Mouse (Mus musculus): ENCODE measurements at regions not wholly inside any gene's neighbourhood (a gene's known extent, or its start where the extent isn't known, plus 50 kb on each side); places are given as distances from the start of the nearest gene placed in this dataset.
"Not testable (repeated sequence)": the region's sequence is repeated elsewhere in the genome, so short reads cannot be mapped to it uniquely, and the experiment has no call there.

- no peak overlapping the region for H3K27ac ChIP-seq (replicated peaks; ENCODE audit: low read depth, low read length)
- H3K9me3 ChIP-seq (ENCODE audit: control insufficient read depth, low read length): peaks cover 4% of the 10 kb centered on the region; the same call in 1 of the 2 replicates
- no peak for DNase-seq (ENCODE audit: low spot score)
- H3K4me2 ChIP-seq (ENCODE audit: low read depth, low read length): no peak overlapping the region
- no peaks in the 10 kb centered on the region for H3K27me3 ChIP-seq (replicated peaks; ENCODE audit: control insufficient read depth, insufficient read depth, low read length)
- WGBS: 89% methylated on average over 25 of the region's 25 CpGs
- ATAC-seq (ENCODE audit: low read depth): no peak
- H3K4me1 ChIP-seq (ENCODE audit: control insufficient read depth, insufficient read depth, low read length): peaks cover 16% of the 10 kb centered on the region; the same call in 1 of the 2 replicates
- no peak overlapping the region for H3K4me3 ChIP-seq (ENCODE audit: low read depth, low read length)
- H3K9ac ChIP-seq (ENCODE audit: low read depth, low read length): no peak overlapping the region
- H3K36me3 ChIP-seq (ENCODE audit: control insufficient read depth, insufficient read depth, low read length): no peaks in the 10 kb centered on the region
Measured at GRCm38 (mm10) chr13:111871672-111872410, 63.0 kb upstream of the Map3k1 start.

- no peak for DNase-seq (ENCODE audit: low spot score)
- H3K4me1 ChIP-seq (ENCODE audit: control insufficient read depth, insufficient read depth, low read length): no peaks in the 10 kb centered on the region
- no peak overlapping the region for H3K4me2 ChIP-seq (ENCODE audit: low read depth, low read length)
- no peaks in the 10 kb centered on the region for H3K36me3 ChIP-seq (ENCODE audit: control insufficient read depth, insufficient read depth, low read length)
- H3K4me3 ChIP-seq (ENCODE audit: low read depth, low read length): no peak overlapping the region
- H3K27ac ChIP-seq (replicated peaks; ENCODE audit: low read depth, low read length): no peak overlapping the region
- no peaks in the 10 kb centered on the region for H3K27me3 ChIP-seq (replicated peaks; ENCODE audit: control insufficient read depth, insufficient read depth, low read length)
- 81% methylated on average over 3 of the region's 3 CpGs for WGBS
- ATAC-seq (ENCODE audit: low read depth): no peak
- peaks cover 4% of the 10 kb centered on the region; the same call in 1 of the 2 replicates for H3K9me3 ChIP-seq (ENCODE audit: control insufficient read depth, low read length)
- no peak overlapping the region for H3K9ac ChIP-seq (ENCODE audit: low read depth, low read length)
Measured at GRCm38 (mm10) chr13:111874330-111874729, 65.5 kb upstream of the Map3k1 start.

GRCm38 (mm10) chr13:111876404-111876803 lies 67.6 kb upstream of the Map3k1 start:
- H3K27me3 ChIP-seq (replicated peaks; ENCODE audit: control insufficient read depth, insufficient read depth, low read length): no peaks in the 10 kb centered on the region
- H3K4me2 ChIP-seq (ENCODE audit: low read depth, low read length): no peak overlapping the region
- H3K36me3 ChIP-seq (ENCODE audit: control insufficient read depth, insufficient read depth, low read length): no peaks in the 10 kb centered on the region
- no peak overlapping the region for H3K9ac ChIP-seq (ENCODE audit: low read depth, low read length)
- WGBS: 71% methylated on average over 3 of the region's 3 CpGs
- no peak overlapping the region for H3K27ac ChIP-seq (replicated peaks; ENCODE audit: low read depth, low read length)
- H3K4me1 ChIP-seq (ENCODE audit: control insufficient read depth, insufficient read depth, low read length): no peaks in the 10 kb centered on the region
- H3K4me3 ChIP-seq (ENCODE audit: low read depth, low read length): no peak overlapping the region
- H3K9me3 ChIP-seq (ENCODE audit: control insufficient read depth, low read length): peaks cover 4% of the 10 kb centered on the region; the same call in 1 of the 2 replicates
- ATAC-seq (ENCODE audit: low read depth) (no peak), DNase-seq (ENCODE audit: low spot score) (no peak)

- 77% methylated on average over 2 of the region's 2 CpGs for WGBS
- Histone ChIP-seq H3K27ac (replicated peaks; ENCODE audit: low read depth, low read length) (no peak overlapping the region), H3K36me3 (ENCODE audit: control insufficient read depth, insufficient read depth, low read length) (no peaks in the 10 kb centered on the region), H3K4me3 (ENCODE audit: low read depth, low read length) (no peak overlapping the region), H3K4me1 (ENCODE audit: control insufficient read depth, insufficient read depth, low read length) (no peaks in the 10 kb centered on the region), H3K4me2 (ENCODE audit: low read depth, low read length) (no peak overlapping the region), H3K9me3 (ENCODE audit: control insufficient read depth, low read length) (peaks cover 4% of the 10 kb centered on the region; the same call in 1 of the 2 replicates), H3K27me3 (replicated peaks; ENCODE audit: control insufficient read depth, insufficient read depth, low read length) (no peaks in the 10 kb centered on the region), H3K9ac (ENCODE audit: low read depth, low read length) (no peak overlapping the region)
- ATAC-seq (ENCODE audit: low read depth) (no peak), DNase-seq (ENCODE audit: low spot score) (no peak)
Measured at GRCm38 (mm10) chr13:111876847-111877246, 68.1 kb upstream of the Map3k1 start.

- H3K4me2 ChIP-seq (ENCODE audit: low read depth, low read length); H3K4me3 ChIP-seq (ENCODE audit: low read depth, low read length); H3K9me3 ChIP-seq (ENCODE audit: control insufficient read depth, low read length); H3K27me3 ChIP-seq (replicated peaks; ENCODE audit: control insufficient read depth, insufficient read depth, low read length); H3K36me3 ChIP-seq (ENCODE audit: control insufficient read depth, insufficient read depth, low read length); H3K27ac ChIP-seq (replicated peaks; ENCODE audit: low read depth, low read length); H3K9ac ChIP-seq (ENCODE audit: low read depth, low read length); H3K4me1 ChIP-seq (ENCODE audit: control insufficient read depth, insufficient read depth, low read length); ATAC-seq (ENCODE audit: low read depth); DNase-seq (ENCODE audit: low spot score): not testable (repeated sequence)
- 87% methylated on average over 17 of the region's 17 CpGs for WGBS
Measured at GRCm38 (mm10) chr13:111883768-111884566, 75.2 kb upstream of the Map3k1 start.

GRCm38 (mm10) chr13:111890792-111891191 lies 82.0 kb upstream of the Map3k1 start:
- no peak overlapping the region for H3K4me2 ChIP-seq (ENCODE audit: low read depth, low read length)
- H3K4me3 ChIP-seq (ENCODE audit: low read depth, low read length): no peak overlapping the region
- DNase-seq (ENCODE audit: low spot score) (no peak), ATAC-seq (ENCODE audit: low read depth) (no peak)
- no peaks in the 10 kb centered on the region for H3K9me3 ChIP-seq (ENCODE audit: control insufficient read depth, low read length)
- no peaks in the 10 kb centered on the region for H3K4me1 ChIP-seq (ENCODE audit: control insufficient read depth, insufficient read depth, low read length)
- H3K27me3 ChIP-seq (replicated peaks; ENCODE audit: control insufficient read depth, insufficient read depth, low read length): no peaks in the 10 kb centered on the region
- H3K36me3 ChIP-seq (ENCODE audit: control insufficient read depth, insufficient read depth, low read length): no peaks in the 10 kb centered on the region
- 68% methylated on average over 3 of the region's 3 CpGs for WGBS
- H3K9ac ChIP-seq (ENCODE audit: low read depth, low read length): no peak overlapping the region
- no peak overlapping the region for H3K27ac ChIP-seq (replicated peaks; ENCODE audit: low read depth, low read length)

- no peaks in the 10 kb centered on the region for H3K27me3 ChIP-seq (replicated peaks; ENCODE audit: control insufficient read depth, insufficient read depth, low read length)
- no peak overlapping the region for H3K9ac ChIP-seq (ENCODE audit: low read depth, low read length)
- 95% methylated on average over 8 of the region's 8 CpGs for WGBS
- ATAC-seq (ENCODE audit: low read depth) (no peak), DNase-seq (ENCODE audit: low spot score) (no peak)
- no peak overlapping the region for H3K27ac ChIP-seq (replicated peaks; ENCODE audit: low read depth, low read length)
- no peaks in the 10 kb centered on the region for H3K36me3 ChIP-seq (ENCODE audit: control insufficient read depth, insufficient read depth, low read length)
- no peaks in the 10 kb centered on the region for H3K9me3 ChIP-seq (ENCODE audit: control insufficient read depth, low read length)
- no peak overlapping the region for H3K4me3 ChIP-seq (ENCODE audit: low read depth, low read length)
- no peaks in the 10 kb centered on the region for H3K4me1 ChIP-seq (ENCODE audit: control insufficient read depth, insufficient read depth, low read length)
- H3K4me2 ChIP-seq (ENCODE audit: low read depth, low read length): no peak overlapping the region
Measured at GRCm38 (mm10) chr13:111892141-111892540, 83.3 kb upstream of the Map3k1 start.

GRCm38 (mm10) chr13:111893221-111893713 lies 84.5 kb upstream of the Map3k1 start:
- H3K4me2 ChIP-seq (ENCODE audit: low read depth, low read length): no peak overlapping the region
- no peak for DNase-seq (ENCODE audit: low spot score)
- H3K4me1 ChIP-seq (ENCODE audit: control insufficient read depth, insufficient read depth, low read length): no peaks in the 10 kb centered on the region
- H3K9ac ChIP-seq (ENCODE audit: low read depth, low read length): no peak overlapping the region
- WGBS: 37% methylated on average over 14 of the region's 14 CpGs
- H3K4me3 ChIP-seq (ENCODE audit: low read depth, low read length): no peak overlapping the region
- H3K27ac ChIP-seq (replicated peaks; ENCODE audit: low read depth, low read length): no peak overlapping the region
- ATAC-seq (ENCODE audit: low read depth): no peak
- H3K9me3 ChIP-seq (ENCODE audit: control insufficient read depth, low read length): no peaks in the 10 kb centered on the region
- no peaks in the 10 kb centered on the region for H3K27me3 ChIP-seq (replicated peaks; ENCODE audit: control insufficient read depth, insufficient read depth, low read length)
- H3K36me3 ChIP-seq (ENCODE audit: control insufficient read depth, insufficient read depth, low read length): no peaks in the 10 kb centered on the region
